Mouse (Mus musculus) stomach, postnatal 0 days (tissue): Measurements from ENCODE around the gene Abcb4. TPM values are rescaled to one million over a fixed set of nuclear protein-coding genes. Genes with fewer than 3 reads are reported as not detected.

Experiments used
- ATAC-seq: fragments of 200-750 bp; cut with Nextera tagmentation; 2 replicates; pipeline ENCODE4 v1.8.0; 2017; ENCODE audit not compliant: low FRiP score, low TSS enrichment
- DNase-seq: peaks from one replicate; pipeline ENCODE4 v3.0.0-alpha.2; 2016; ENCODE audit warnings: low spot score
- H3K27ac ChIP-seq: fragments of 300-500 bp; sonication (generic); replicated peaks from 2 replicates; pipeline ENCODE4 v1.5.1; 2014; ENCODE audit warnings: mild to moderate bottlenecking, control low read depth
- H3K27me3 ChIP-seq: fragments of 300-500 bp; sonication (generic); 2 replicates; pipeline ENCODE4 v1.6.1; 2014; ENCODE audit warnings: low read length; ENCODE audit not compliant: control insufficient read depth, insufficient read depth
- H3K36me3 ChIP-seq: fragments of 300-500 bp; sonication (generic); 2 replicates; pipeline ENCODE4 v1.6.1; 2014; ENCODE audit warnings: low read length, mixed read lengths; ENCODE audit not compliant: control insufficient read depth, insufficient read depth
- H3K4me1 ChIP-seq: fragments of 300-500 bp; sonication (generic); replicated peaks from 2 replicates; pipeline ENCODE4 v1.6.1; 2014; ENCODE audit warnings: antibody characterized with exemption; ENCODE audit not compliant: control insufficient read depth, insufficient read depth
- H3K4me2 ChIP-seq: fragments of 300-500 bp; sonication (generic); replicated peaks from 2 replicates; pipeline ENCODE4 v1.6.1; 2014; ENCODE audit warnings: low read depth, mild to moderate bottlenecking, control low read depth, moderate library complexity
- H3K4me3 ChIP-seq: fragments of 300-500 bp; sonication (generic); 2 replicates; pipeline ENCODE4 v1.5.1; 2014; ENCODE audit warnings: low read depth, low read length, control low read depth
- H3K9ac ChIP-seq: fragments of 300-500 bp; sonication (generic); 2 replicates; pipeline ENCODE4 v1.6.1; 2014; ENCODE audit warnings: mild to moderate bottlenecking, low read length, control low read depth, mixed read lengths
- H3K9me3 ChIP-seq: fragments of 300-500 bp; sonication (generic); 2 replicates; pipeline ENCODE4 v1.6.1; 2016; ENCODE audit warnings: low read length; ENCODE audit not compliant: control insufficient read depth
- CTCF ChIP-seq: IDR thresholded peaks from 2 replicates; pipeline ENCODE4 v1.5.1; 2016; ENCODE audit warnings: antibody characterized with exemption, low read depth, mild to moderate bottlenecking, moderate library complexity
- EP300 ChIP-seq: optimal IDR thresholded peaks from 2 replicates; pipeline ENCODE3; 2016; ENCODE audit warnings: antibody characterized with exemption
- WGBS: fragments of 180-500 bp; shearing (Covaris S2); extraction: QIAGEN DNeasy Blood & Tissue Kit; methylation state at CpG from one replicate; pipeline ENCODE4 v1.1.7; 2014; 5-methylcytosine and 5-hydroxymethylcytosine counted together
- polyA plus RNA-seq: library from polyadenylated mRNA; unstranded; fragments of >200 nt; fragmentation: Nextera tagmentation; extraction: Ambion mirVana; gene quantifications from 2 replicates; pipeline ENCODE4 v1.2.1, GENCODE M21; 2015

Abcb4 gene
- polyA plus RNA-seq, 1 experiment from 2014 or later, result 0.21 TPM

DNA sequence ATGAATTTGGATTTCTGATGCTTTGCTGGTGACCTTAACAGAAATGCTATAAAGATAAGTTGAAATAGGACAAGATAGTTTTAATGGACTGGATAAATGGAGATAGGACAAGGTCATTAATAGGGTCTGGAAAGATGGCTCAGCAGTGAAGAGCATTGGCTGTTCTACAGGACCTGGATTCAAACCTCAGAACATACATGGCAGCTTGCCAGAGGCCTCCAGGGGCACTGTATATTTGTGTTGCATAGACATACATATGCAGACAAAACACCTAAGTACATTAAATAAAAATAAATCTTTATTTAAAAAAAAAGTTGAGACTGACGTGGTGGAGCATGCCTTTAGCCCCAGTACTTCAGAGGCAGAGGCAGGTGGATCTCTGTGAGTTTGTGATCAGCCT lies 7.5 kb downstream of the Abcb4 start:
- Histone ChIP-seq H3K4me2 (no peak overlapping the region), H3K27ac (no peak overlapping the region), H3K36me3 (no peaks in the 10 kb centered on the region), H3K4me3 (no peak overlapping the region), H3K27me3 (no peaks in the 10 kb centered on the region), H3K4me1 (no peaks in the 10 kb centered on the region), H3K9me3 (no peaks in the 10 kb centered on the region), H3K9ac (no peak overlapping the region)
- TF ChIP-seq CTCF, result no peak
- no peak for TF ChIP-seq EP300
- ATAC-seq (no peak), DNase-seq (no peak)
- WGBS, result 64% methylated on average over 1 of the region's 1 CpGs

DNA sequence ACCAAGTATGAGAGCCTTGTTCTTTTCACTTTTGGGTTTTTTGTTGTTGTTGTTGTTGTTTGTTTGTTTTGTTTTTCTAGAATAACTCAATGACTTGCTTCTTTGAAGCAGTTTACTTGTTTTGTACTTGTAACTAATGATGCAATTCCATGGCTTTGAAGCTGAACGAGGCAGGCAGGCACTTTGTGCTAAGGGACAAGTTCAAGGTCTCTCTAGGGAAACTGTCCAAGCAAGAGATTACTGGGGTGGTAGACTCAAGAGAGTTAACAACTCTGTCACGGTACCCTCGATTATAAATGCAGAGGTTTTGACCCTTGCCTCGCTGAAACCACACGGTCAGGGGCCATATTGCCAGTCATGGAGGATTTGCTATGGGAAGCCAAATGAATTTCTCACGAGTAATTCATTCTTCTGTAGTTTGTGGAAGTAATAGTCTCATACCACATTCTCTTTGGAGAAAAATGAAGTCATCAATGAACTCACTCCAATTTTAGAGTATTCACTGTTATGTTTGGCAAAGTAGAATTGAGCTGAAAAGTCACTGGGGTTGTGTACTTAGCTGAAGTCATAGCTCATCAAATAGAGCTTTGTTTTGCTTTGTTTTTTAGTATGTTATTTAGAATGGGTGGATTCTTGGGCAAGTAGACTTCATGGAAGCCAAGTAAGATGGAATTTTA lies 8.8 kb downstream of the Abcb4 start:
- no peaks in the 10 kb centered on the region for H3K27me3 ChIP-seq
- no peak overlapping the region for H3K4me2 ChIP-seq
- no peak overlapping the region for H3K9ac ChIP-seq
- H3K36me3 ChIP-seq, result no peaks in the 10 kb centered on the region
- H3K9me3 ChIP-seq, result no peaks in the 10 kb centered on the region
- TF ChIP-seq CTCF, result no peak
- no peak for TF ChIP-seq EP300
- no peak for ATAC-seq
- DNase-seq, result no peak
- no peaks in the 10 kb centered on the region for H3K4me1 ChIP-seq
- H3K4me3 ChIP-seq, result no peak overlapping the region
- WGBS, result 72% methylated on average over 6 of the region's 6 CpGs
- H3K27ac ChIP-seq, result no peak overlapping the region

DNA sequence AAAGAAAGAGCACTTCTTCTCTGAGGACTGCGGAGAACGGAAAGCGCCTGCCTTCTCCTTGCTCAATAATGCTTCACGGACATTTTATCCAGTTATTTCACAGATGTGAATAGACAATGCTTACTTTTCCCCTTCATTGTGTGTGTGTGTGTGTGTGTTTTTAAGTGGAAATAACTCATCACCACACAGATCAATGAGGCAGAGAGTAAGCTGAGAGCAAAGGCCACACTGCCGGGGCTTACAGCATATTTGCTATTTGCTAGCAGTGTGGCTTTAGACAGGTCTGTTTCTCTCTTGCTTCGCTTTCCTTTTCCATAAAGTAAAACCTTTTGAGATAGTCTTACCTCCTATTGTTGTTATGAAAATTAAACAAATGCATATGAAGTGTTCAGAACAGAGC lies 11.0 kb downstream of the Abcb4 start:
- ATAC-seq (no peak), DNase-seq (no peak)
- 60% methylated on average over 6 of the region's 6 CpGs for WGBS
- Histone ChIP-seq H3K9me3 (no peaks in the 10 kb centered on the region), H3K4me1 (no peaks in the 10 kb centered on the region), H3K27ac (no peak overlapping the region), H3K36me3 (no peaks in the 10 kb centered on the region), H3K4me3 (no peak overlapping the region), H3K9ac (no peak overlapping the region), H3K4me2 (no peak overlapping the region), H3K27me3 (no peaks in the 10 kb centered on the region)
- TF ChIP-seq EP300 (no peak), CTCF (no peak)

DNA sequence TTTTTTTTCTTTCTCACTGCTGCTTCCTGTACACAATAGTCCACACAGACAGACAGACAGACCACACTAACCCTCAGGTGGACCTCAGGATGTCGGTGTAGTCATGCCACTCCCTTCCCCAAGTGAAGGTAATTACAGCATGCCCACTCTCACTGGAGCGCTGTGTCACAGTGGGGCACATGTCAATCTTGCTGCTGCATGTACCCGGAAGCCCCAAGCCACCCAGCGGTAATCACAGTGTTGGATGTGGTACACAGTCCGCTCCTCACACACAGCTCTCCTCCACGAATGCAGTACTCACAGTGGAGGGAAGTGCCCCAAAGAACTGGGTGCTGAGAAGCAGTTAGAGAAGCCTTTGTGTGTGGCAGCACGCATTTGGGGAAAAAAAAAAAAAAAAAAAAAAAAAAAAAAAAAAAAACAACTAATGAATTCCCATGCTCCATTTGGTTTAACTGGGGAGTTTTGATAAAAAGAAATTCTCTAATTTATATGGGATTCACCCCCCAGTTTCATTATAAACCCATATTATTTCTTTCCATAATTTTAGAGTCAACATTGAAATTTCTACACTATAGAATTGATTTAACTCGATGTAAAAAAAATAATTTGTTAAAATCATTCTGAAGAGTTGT lies 18.2 kb downstream of the Abcb4 start:
- H3K27ac ChIP-seq, result no peak overlapping the region
- H3K9me3 ChIP-seq, result no peaks in the 10 kb centered on the region
- no peaks in the 10 kb centered on the region for H3K36me3 ChIP-seq
- no peak for DNase-seq
- 79% methylated on average over 8 of the region's 8 CpGs for WGBS
- TF ChIP-seq EP300 (no peak), CTCF (no peak)
- no peak overlapping the region for H3K4me3 ChIP-seq
- no peaks in the 10 kb centered on the region for H3K27me3 ChIP-seq
- H3K9ac ChIP-seq, result no peak overlapping the region
- ATAC-seq, result no peak
- no peak overlapping the region for H3K4me2 ChIP-seq
- H3K4me1 ChIP-seq, result no peaks in the 10 kb centered on the region

DNA sequence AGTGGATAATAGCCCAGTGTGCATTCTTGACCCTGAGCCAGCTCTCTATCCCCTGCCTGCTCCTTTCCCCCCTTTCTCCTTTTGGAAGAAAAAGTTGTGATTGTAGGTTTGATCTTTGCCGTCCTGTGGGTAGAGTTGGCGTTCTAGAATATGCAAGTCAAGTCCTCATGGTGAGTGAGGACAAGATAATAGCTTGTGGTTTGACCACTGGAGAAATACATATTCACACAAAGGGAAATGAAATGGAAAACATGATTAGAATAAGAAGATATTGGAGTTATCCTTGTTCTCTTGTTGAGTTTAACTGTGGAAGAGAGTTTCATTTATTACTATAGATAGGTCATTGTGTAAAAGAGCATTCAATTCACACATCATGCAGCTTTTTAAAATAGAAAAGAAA lies 22.9 kb downstream of the Abcb4 start:
- Histone ChIP-seq H3K27ac (no peak overlapping the region), H3K27me3 (no peaks in the 10 kb centered on the region), H3K4me3 (no peak overlapping the region), H3K9me3 (no peaks in the 10 kb centered on the region), H3K4me1 (no peaks in the 10 kb centered on the region), H3K4me2 (no peak overlapping the region), H3K9ac (no peak overlapping the region), H3K36me3 (no peaks in the 10 kb centered on the region)
- no peak for ATAC-seq
- WGBS, result 98% methylated on average over 2 of the region's 2 CpGs
- TF ChIP-seq CTCF (no peak), EP300 (no peak)
- DNase-seq, result no peak

DNA sequence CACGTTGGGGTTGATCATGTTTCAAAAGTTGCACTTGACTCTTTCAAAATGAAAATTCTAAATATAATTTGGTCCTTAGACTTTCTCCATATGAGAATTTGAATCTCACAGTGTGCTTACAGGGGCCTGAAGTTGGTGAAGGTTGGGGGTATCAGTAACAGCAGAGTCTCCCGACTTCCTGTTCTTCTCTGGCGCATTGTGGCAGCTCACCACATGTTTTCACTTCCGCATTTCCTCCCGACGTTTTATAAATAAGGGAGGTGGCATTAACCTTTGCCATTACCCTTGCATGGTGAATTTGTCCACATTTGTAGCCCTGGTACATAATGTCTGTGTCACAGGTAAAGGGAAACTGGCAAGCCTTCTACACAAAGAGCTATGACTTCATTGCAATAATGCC lies 23.6 kb downstream of the Abcb4 start:
- no peaks in the 10 kb centered on the region for H3K9me3 ChIP-seq
- H3K36me3 ChIP-seq, result no peaks in the 10 kb centered on the region
- H3K9ac ChIP-seq, result no peak overlapping the region
- DNase-seq, result no peak
- no peaks in the 10 kb centered on the region for H3K4me1 ChIP-seq
- no peak overlapping the region for H3K4me3 ChIP-seq
- ATAC-seq, result no peak
- no peak overlapping the region for H3K4me2 ChIP-seq
- TF ChIP-seq CTCF (no peak), EP300 (no peak)
- no peak overlapping the region for H3K27ac ChIP-seq
- 63% methylated on average over 6 of the region's 6 CpGs for WGBS
- no peaks in the 10 kb centered on the region for H3K27me3 ChIP-seq
